Mouse (Mus musculus) testis, adult 2 months (tissue): Measurements from ENCODE around the gene Serp2.

Experiments
- CTCF ChIP-seq: fragments of 200-500 bp; IDR thresholded peaks from 2 replicates; pipeline ENCODE4 v1.5.1; 2012; ENCODE audit warnings: low read depth, mild to moderate bottlenecking, inconsistent platforms, low read length, moderate library complexity; ENCODE audit not compliant: control insufficient read depth, insufficient read depth, insufficient replicate concordance
- POLR2A ChIP-seq: fragments of 200-500 bp; IDR thresholded peaks from 2 replicates; pipeline ENCODE4 v1.6.1; 2012; ENCODE audit warnings: low read depth, mild to moderate bottlenecking, inconsistent platforms, low read length, moderate library complexity; ENCODE audit not compliant: control insufficient read depth

- TF ChIP-seq POLR2A: no peak
- no peak for TF ChIP-seq CTCF
Observed at GRCm38 (mm10) chr14:76593630-76594193, 37.0 kb upstream of the Serp2 start.
